Mouse (Mus musculus): Measurements from ENCODE around the gene Psmf1. TPM values are rescaled to one million over a fixed set of nuclear protein-coding genes. Genes with fewer than 3 reads are reported as not detected.

The Psmf1 gene
- polyA plus RNA-seq (2012; rRNA removed): 19.1 and 25.4 TPM in 2 replicates

DNA sequence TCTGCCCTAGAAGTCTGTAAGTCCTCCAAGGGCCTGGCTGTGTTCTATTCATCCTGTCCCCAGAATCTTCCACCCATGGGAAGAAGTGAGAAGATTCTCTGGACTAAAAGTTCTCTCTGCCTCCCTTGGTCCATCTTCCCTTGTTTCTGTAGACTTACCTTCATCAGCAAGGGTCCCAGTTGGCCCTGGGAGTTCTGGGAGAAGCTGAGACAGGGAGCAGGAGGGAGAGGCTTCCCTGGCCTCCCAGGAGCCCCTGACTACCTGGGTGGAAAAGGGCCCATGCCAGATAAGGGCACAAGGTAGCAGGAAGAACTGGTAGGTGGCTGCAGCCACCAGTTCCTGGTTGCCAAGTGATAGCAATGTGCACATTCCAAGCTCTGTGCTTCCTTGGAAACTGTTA lies at the start of gene Psmf1:
Gene Psmf1, minus strand, starts transcription at position 342 of the 400 bp plus-strand sequence.

DNA sequence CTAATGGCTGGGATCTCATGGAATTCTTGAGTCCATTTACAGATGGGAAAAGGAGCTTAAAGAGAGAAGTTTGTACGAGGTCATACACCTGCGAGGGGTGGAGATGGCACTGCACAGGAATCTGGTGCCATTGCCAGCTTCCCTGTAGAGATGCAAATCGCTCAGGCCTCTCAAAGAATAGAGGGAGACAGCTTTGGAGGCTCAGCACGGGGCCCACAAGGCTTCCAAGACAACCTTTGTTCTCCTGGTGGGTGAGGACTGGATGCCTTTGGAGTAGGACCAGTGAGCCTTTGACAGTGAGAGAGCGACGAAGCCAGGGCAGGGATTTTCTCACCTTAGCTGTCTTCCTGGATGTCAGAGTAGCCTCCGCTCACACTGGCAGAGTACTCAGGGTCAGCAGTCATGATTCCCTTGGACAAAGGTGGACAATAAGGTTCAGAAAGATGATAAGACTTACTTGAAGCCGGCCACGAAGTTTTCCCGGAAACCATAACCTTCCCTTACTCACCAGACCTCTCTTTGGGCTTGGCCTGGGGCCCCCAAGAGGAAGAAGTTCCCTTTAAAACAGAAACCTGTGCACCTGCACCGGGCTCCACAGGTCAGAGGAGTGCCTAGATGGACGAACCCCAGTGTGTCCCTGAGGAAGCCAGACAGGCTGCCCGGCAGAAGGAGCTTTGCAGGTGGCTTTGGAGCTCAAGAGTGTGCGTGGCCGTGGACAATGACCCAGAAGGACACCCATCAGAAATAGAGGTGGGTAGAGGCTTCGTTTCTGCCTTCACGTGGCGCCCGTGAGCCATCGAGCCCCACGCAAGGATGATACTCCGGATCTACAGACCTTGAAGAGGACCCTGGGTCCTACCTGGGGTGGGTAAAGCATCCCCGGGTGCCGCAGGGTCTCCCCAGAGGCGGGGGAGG lies 42.5 kb downstream of the Psmf1 start, which contains the start of gene Tmem74b:
Gene Tmem74b, plus strand, starts transcription at position 778 of the 915 bp plus-strand sequence.

DNA sequence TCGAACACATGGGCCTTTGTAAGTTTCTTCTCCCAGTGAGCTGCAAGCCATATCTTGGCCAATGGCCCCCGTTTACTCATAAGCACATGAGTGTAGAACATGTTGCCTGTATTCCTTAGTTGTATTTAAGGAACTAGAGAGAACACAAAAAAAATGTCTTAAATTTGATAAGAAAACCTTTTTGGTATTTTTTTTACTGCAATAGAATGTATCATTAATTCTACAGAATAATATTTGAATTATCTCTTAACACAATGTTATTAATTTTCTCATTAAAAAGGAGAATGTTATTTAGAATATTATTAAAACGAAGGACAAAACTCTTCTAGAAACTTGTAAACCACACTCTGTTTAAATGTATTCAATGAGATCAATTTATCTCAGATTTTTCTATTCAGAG lies 75.6 kb downstream of the Psmf1 start, which contains the start of gene Rad21l:
Gene Rad21l, minus strand, starts transcription at position 101 of the 400 bp plus-strand sequence.

Other genes starting within 250 kb of the Psmf1 start
- gene Fkbp1a, start 201.7 kb downstream of the Psmf1 start, polyA plus RNA-seq (2012; rRNA removed): 34.0 and 42.8 TPM in 2 replicates
- gene Sdcbp2, start 171.6 kb downstream of the Psmf1 start, polyA plus RNA-seq (2012; rRNA removed): 0.24 and 0.25 TPM in 2 replicates
- gene Snph, start 111.6 kb downstream of the Psmf1 start, polyA plus RNA-seq (2012; rRNA removed): 0.01 and 0.03 TPM in 2 replicates
- not detected in 2 replicates for gene Rad21l, start 75.7 kb downstream of the Psmf1 start, polyA plus RNA-seq (2012; rRNA removed)
- gene Tmem74b, start 42.2 kb downstream of the Psmf1 start, polyA plus RNA-seq (2012; rRNA removed): not detected in 2 replicates
- gene Rspo4, start 98.7 kb upstream of the Psmf1 start, polyA plus RNA-seq (2012; rRNA removed): 0.01 TPM in 1 of 2 replicates, not detected in the other
- gene Angpt4, start 167.0 kb upstream of the Psmf1 start, polyA plus RNA-seq (2012; rRNA removed): 0.01 and 0.02 TPM in 2 replicates
- gene Fam110a, start 236.0 kb upstream of the Psmf1 start, polyA plus RNA-seq (2012; rRNA removed): 4.3 and 5.8 TPM in 2 replicates

All from liver, embryonic 14 days (tissue).